Mouse (Mus musculus) midbrain, embryonic 12.5 days (tissue): ENCODE measurements around the gene Slc25a5. TPM values are rescaled to one million over a fixed set of nuclear protein-coding genes. Genes with fewer than 3 reads are reported as not detected.
A peak's percentile ranks its signal among the peaks of the same experiment; 100 is the strongest.

Source experiments
- ATAC-seq: fragments of 200-750 bp; cut with Nextera tagmentation; 2 replicates; pipeline ENCODE4 v1.8.0; 2017; ENCODE audit warnings: low read depth, moderate TSS enrichment, moderate library complexity; ENCODE audit not compliant: low FRiP score
- H3K27ac ChIP-seq: fragments of 300-500 bp; sonication (generic); replicated peaks from 2 replicates; pipeline ENCODE4 v1.5.1; 2016; ENCODE audit warnings: mild to moderate bottlenecking
- H3K27me3 ChIP-seq: fragments of 300-500 bp; sonication (generic); 2 replicates; pipeline ENCODE4 v1.6.1; 2016; ENCODE audit warnings: mild to moderate bottlenecking
- H3K36me3 ChIP-seq: fragments of 300-500 bp; sonication (generic); 2 replicates; pipeline ENCODE4 v1.6.1; 2016
- H3K4me1 ChIP-seq: fragments of 300-500 bp; sonication (generic); 2 replicates; pipeline ENCODE4 v1.6.1; 2016
- H3K4me2 ChIP-seq: fragments of 300-500 bp; sonication (generic); replicated peaks from 2 replicates; pipeline ENCODE4 v1.6.1; 2016; ENCODE audit warnings: mild to moderate bottlenecking, moderate library complexity
- H3K4me3 ChIP-seq: fragments of 300-500 bp; sonication (generic); 2 replicates; pipeline ENCODE4 v1.5.1; 2016; ENCODE audit warnings: mild to moderate bottlenecking
- H3K9ac ChIP-seq: fragments of 300-500 bp; sonication (generic); replicated peaks from 2 replicates; pipeline ENCODE4 v1.6.1; 2016; ENCODE audit warnings: mild to moderate bottlenecking, moderate library complexity
- H3K9me3 ChIP-seq: fragments of 300-500 bp; sonication (generic); 2 replicates; pipeline ENCODE4 v1.6.1; 2016; ENCODE audit warnings: mild to moderate bottlenecking
- WGBS: fragments of 180-500 bp; shearing (Covaris S2); methylation state at CpG from one replicate; pipeline ENCODE4 v1.1.7; 2016; 5-methylcytosine and 5-hydroxymethylcytosine counted together
- polyA plus RNA-seq: library from polyadenylated mRNA; unstranded; fragments of >200 nt; fragmentation: Nextera tagmentation; extraction: Ambion mirVana; gene quantifications from 2 replicates; pipeline ENCODE4 v1.2.1, GENCODE M21; 2016

Slc25a5 gene
- polyA plus RNA-seq, 1 experiment from 2014 or later = 644 TPM

DNA sequence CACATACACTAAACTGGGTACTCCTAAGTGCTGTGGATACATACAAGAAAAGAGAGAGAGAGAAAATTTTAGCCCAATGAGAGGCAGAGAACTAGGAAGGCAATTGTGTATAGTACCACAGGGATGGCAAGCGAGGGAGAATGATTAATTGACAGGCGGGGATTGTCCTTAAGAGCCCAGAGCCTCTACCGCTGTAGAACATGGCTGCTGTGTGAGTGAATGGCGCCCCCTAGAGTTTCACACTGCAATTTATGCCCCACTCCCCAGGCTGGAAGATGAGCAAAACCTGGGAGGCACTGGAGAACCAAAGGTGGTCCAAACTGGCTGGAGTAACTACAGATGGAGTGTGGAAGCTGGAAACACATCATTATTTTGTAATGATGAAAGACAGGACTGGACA, 24.8 kb downstream of the Slc25a5 start:
- ATAC-seq = peak; percentile 24; the same call in 1 of the 2 replicates
- WGBS = 18% methylated on average over 4 of the region's 4 CpGs
- H3K36me3 ChIP-seq = no peaks in the 10 kb centered on the region

GRCm38 (mm10) chrX:36823932-36824711, 28.7 kb downstream of the Slc25a5 start:
- no peaks in the 10 kb centered on the region for H3K27me3 ChIP-seq
- no peak overlapping the region for H3K4me2 ChIP-seq
- no peaks in the 10 kb centered on the region for H3K4me1 ChIP-seq
- H3K9me3 ChIP-seq = no peaks in the 10 kb centered on the region
- H3K9ac ChIP-seq = no peak overlapping the region
- H3K27ac ChIP-seq = no peak overlapping the region
- H3K36me3 ChIP-seq = no peaks in the 10 kb centered on the region
- H3K4me3 ChIP-seq = no peak overlapping the region
- WGBS = 84% methylated on average over 10 of the region's 10 CpGs
- ATAC-seq = no peak

More for the DNA sequence above, 24.8 kb downstream of the Slc25a5 start:
- no peak overlapping the region for H3K9ac ChIP-seq
- no peaks in the 10 kb centered on the region for H3K9me3 ChIP-seq
- 0 out of 2 replicates have a peak, but pooled peaks cover 7% of the 10 kb centered on the region for H3K4me1 ChIP-seq
- no peaks in the 10 kb centered on the region for H3K27me3 ChIP-seq
- no peak overlapping the region for H3K4me2 ChIP-seq
- no peak overlapping the region for H3K27ac ChIP-seq
- no peak overlapping the region for H3K4me3 ChIP-seq

GRCm38 (mm10) chrX:36825032-36825431, 29.6 kb downstream of the Slc25a5 start:
- Histone ChIP-seq H3K27ac (no peak overlapping the region), H3K9ac (no peak overlapping the region), H3K36me3 (no peaks in the 10 kb centered on the region), H3K4me2 (no peak overlapping the region), H3K4me3 (no peak overlapping the region), H3K27me3 (no peaks in the 10 kb centered on the region), H3K9me3 (no peaks in the 10 kb centered on the region), H3K4me1 (no peaks in the 10 kb centered on the region)
- no peak for ATAC-seq
- WGBS = 57% methylated on average over 2 of the region's 2 CpGs

GRCm38 (mm10) chrX:36826873-36827272, 31.4 kb downstream of the Slc25a5 start:
- Histone ChIP-seq H3K27me3 (no peaks in the 10 kb centered on the region), H3K9me3 (no peaks in the 10 kb centered on the region), H3K4me2 (no peak overlapping the region), H3K4me1 (no peaks in the 10 kb centered on the region), H3K27ac (no peak overlapping the region), H3K36me3 (no peaks in the 10 kb centered on the region), H3K4me3 (no peak overlapping the region), H3K9ac (no peak overlapping the region)
- ATAC-seq = no peak
- WGBS = 90% methylated on average over 4 of the region's 5 CpGs

DNA sequence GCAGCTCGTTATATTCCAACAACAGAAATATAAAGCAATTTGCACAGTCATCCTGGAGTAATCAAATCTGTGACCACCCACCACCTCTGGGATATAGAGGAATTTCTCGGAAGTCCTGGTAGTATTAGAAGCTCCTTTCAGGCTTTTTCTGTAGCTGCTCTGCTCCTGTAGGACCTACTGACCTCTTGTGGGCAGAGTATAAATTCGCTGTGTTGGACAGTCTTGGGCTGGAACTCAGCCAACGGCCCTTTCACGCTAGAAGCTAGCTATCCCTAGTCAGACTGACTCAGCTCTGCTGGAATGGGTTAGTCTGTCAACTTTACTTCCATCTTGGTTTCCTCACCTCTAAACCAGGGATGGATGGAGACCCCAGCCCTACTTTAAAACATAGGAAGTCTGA, 34.8 kb downstream of the Slc25a5 start:
- H3K4me1 ChIP-seq = no peaks in the 10 kb centered on the region
- H3K36me3 ChIP-seq = no peaks in the 10 kb centered on the region
- H3K27ac ChIP-seq = no peak overlapping the region
- ATAC-seq = no peak
- H3K27me3 ChIP-seq = no peaks in the 10 kb centered on the region
- no peaks in the 10 kb centered on the region for H3K9me3 ChIP-seq
- no peak overlapping the region for H3K4me3 ChIP-seq
- WGBS = 46% methylated on average over 5 of the region's 5 CpGs
- no peak overlapping the region for H3K9ac ChIP-seq
- no peak overlapping the region for H3K4me2 ChIP-seq

GRCm38 (mm10) chrX:36831632-36832031, 36.2 kb downstream of the Slc25a5 start:
- 81% methylated on average over 4 of the region's 4 CpGs for WGBS
- no peak overlapping the region for H3K4me3 ChIP-seq
- no peak for ATAC-seq

GRCm38 (mm10) chrX:36833397-36834084, 38.1 kb downstream of the Slc25a5 start:
- no peaks in the 10 kb centered on the region for H3K27me3 ChIP-seq
- peak overlapping the region; percentile 30 for H3K4me3 ChIP-seq
- peak overlapping the region; percentile 63; the same call in 1 of the 2 replicates for H3K27ac ChIP-seq
- H3K36me3 ChIP-seq = no peaks in the 10 kb centered on the region
- peak overlapping the region; percentile 46 for H3K4me2 ChIP-seq
- H3K4me1 ChIP-seq = no peaks in the 10 kb centered on the region
- peak; percentile 47 for ATAC-seq
- 24% methylated on average over 19 of the region's 19 CpGs for WGBS
- H3K9me3 ChIP-seq = no peaks in the 10 kb centered on the region
- H3K9ac ChIP-seq = peak overlapping the region; percentile 20; the same call in 1 of the 2 replicates

More at GRCm38 (mm10) chrX:36831632-36832031, 36.2 kb downstream of the Slc25a5 start:
- Histone ChIP-seq H3K4me2 (no peak overlapping the region), H3K27me3 (no peaks in the 10 kb centered on the region), H3K27ac (no peak overlapping the region), H3K36me3 (no peaks in the 10 kb centered on the region), H3K4me1 (no peaks in the 10 kb centered on the region), H3K9ac (no peak overlapping the region), H3K9me3 (no peaks in the 10 kb centered on the region)

GRCm38 (mm10) chrX:36837069-36837676, 41.7 kb downstream of the Slc25a5 start:
- Histone ChIP-seq H3K27ac (no peak overlapping the region), H3K4me3 (no peak overlapping the region), H3K27me3 (no peaks in the 10 kb centered on the region), H3K9me3 (no peaks in the 10 kb centered on the region), H3K36me3 (no peaks in the 10 kb centered on the region), H3K9ac (no peak overlapping the region), H3K4me1 (no peaks in the 10 kb centered on the region), H3K4me2 (no peak overlapping the region)
- 73% methylated on average over 6 of the region's 6 CpGs for WGBS
- ATAC-seq = no peak

- no peak overlapping the region for H3K9ac ChIP-seq
- no peaks in the 10 kb centered on the region for H3K27me3 ChIP-seq
- H3K4me3 ChIP-seq = no peak overlapping the region
- no peaks in the 10 kb centered on the region for H3K9me3 ChIP-seq
- no peak for ATAC-seq
- 86% methylated on average over 7 of the region's 7 CpGs for WGBS
- no peak overlapping the region for H3K4me2 ChIP-seq
- H3K36me3 ChIP-seq = no peaks in the 10 kb centered on the region
- no peak overlapping the region for H3K27ac ChIP-seq
- no peaks in the 10 kb centered on the region for H3K4me1 ChIP-seq
Observed at GRCm38 (mm10) chrX:36839391-36839790, 43.9 kb downstream of the Slc25a5 start.

DNA sequence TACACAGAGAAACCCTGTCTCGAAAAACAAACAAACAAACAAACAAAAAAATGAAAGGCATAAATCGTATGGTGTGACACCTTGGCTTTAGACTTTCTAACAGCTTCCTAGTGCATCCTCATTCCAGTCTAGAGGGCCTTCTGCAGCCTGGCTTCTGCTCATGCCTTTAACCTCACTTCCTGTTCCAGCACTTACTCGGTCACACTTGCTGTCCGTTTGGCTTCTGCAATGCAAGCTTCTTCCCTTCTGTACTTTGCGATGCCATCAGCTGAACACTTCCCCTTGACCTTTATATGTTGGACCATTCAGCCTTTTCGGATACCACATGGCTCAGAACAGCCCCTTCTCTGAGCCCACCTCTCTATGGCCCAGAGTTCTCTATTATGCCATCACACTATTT, 46.2 kb downstream of the Slc25a5 start:
- no peak overlapping the region for H3K9ac ChIP-seq
- no peak overlapping the region for H3K4me2 ChIP-seq
- H3K27me3 ChIP-seq = no peaks in the 10 kb centered on the region
- no peak overlapping the region for H3K27ac ChIP-seq
- WGBS = 90% methylated on average over 6 of the region's 6 CpGs
- H3K36me3 ChIP-seq = no peaks in the 10 kb centered on the region
- H3K4me1 ChIP-seq = no peaks in the 10 kb centered on the region
- H3K9me3 ChIP-seq = no peaks in the 10 kb centered on the region
- H3K4me3 ChIP-seq = no peak overlapping the region
- no peak for ATAC-seq

- Histone ChIP-seq H3K4me1 (no peaks in the 10 kb centered on the region), H3K9me3 (no peaks in the 10 kb centered on the region), H3K9ac (no peak overlapping the region), H3K27me3 (no peaks in the 10 kb centered on the region), H3K27ac (no peak overlapping the region), H3K4me3 (no peak overlapping the region), H3K36me3 (no peaks in the 10 kb centered on the region), H3K4me2 (no peak overlapping the region)
- WGBS = 73% methylated on average over 4 of the region's 4 CpGs
- ATAC-seq = no peak
Observed at GRCm38 (mm10) chrX:36843346-36843990, 48.0 kb downstream of the Slc25a5 start.

DNA sequence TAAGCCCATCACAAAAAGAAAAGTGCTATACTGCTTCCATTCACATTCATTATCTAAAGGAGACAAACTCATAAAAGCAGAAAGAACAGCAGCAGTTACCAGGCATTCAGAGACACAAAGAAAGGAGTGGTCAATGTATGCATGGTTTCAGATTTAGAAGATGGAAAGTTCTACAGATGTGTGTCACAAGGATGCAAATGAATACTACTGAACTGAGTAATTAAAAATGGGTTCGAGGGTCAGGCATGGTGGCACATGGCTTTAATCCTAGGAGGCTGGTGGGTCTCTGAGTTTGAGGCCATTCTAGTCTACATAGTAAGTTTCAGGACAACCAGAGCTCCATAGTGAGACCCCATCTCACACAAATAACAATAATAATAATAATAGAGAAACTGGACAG, 51.7 kb downstream of the Slc25a5 start:
- 86% methylated on average over 1 of the region's 1 CpGs for WGBS
- no peaks in the 10 kb centered on the region for H3K36me3 ChIP-seq
- H3K9me3 ChIP-seq = no peaks in the 10 kb centered on the region
- no peak for ATAC-seq
- no peak overlapping the region for H3K27ac ChIP-seq
- no peak overlapping the region for H3K9ac ChIP-seq
- no peaks in the 10 kb centered on the region for H3K27me3 ChIP-seq
- H3K4me2 ChIP-seq = no peak overlapping the region
- H3K4me3 ChIP-seq = no peak overlapping the region
- H3K4me1 ChIP-seq = no peaks in the 10 kb centered on the region
